Mouse (Mus musculus) C2C12 (cell line): Measurements from ENCODE around the gene Sppl3. TPM values are rescaled to one million over a fixed set of nuclear protein-coding genes. Genes with fewer than 3 reads are reported as not detected.

Experiments
- H3K27me3 ChIP-seq: one replicate; pipeline ENCODE4 v1.6.1; 2011; ENCODE audit not compliant: control insufficient read depth, insufficient read depth, insufficient read length
- H3K36me3 ChIP-seq: one replicate; pipeline ENCODE4 v1.6.1; 2011; ENCODE audit not compliant: control insufficient read depth, insufficient read depth
- H3K4me3 ChIP-seq: one replicate; pipeline ENCODE4 v1.5.1; 2011; ENCODE audit warnings: mild to moderate bottlenecking, control low read depth; ENCODE audit not compliant: poor library complexity, insufficient read depth, severe bottlenecking
- H3K79me2 ChIP-seq: one replicate; pipeline ENCODE4 v1.6.1; 2011; ENCODE audit not compliant: control insufficient read depth, insufficient read depth
- H3K79me3 ChIP-seq: one replicate; pipeline ENCODE4 v1.6.1; 2011; ENCODE audit warnings: low read depth, control low read depth
- H3ac ChIP-seq: one replicate; pipeline ENCODE3; 2011; ENCODE audit warnings: low read depth; ENCODE audit not compliant: control insufficient read depth, insufficient read length
- CEBPB ChIP-seq: IDR thresholded peaks from one replicate; pipeline ENCODE4 v1.6.1; 2011; ENCODE audit warnings: low read depth, mild to moderate bottlenecking, control low read depth, moderate library complexity
- CTCF ChIP-seq: IDR thresholded peaks from one replicate; pipeline ENCODE4 v1.5.1; 2011; ENCODE audit not compliant: control insufficient read depth, insufficient read depth, insufficient read length
- FOSL1 ChIP-seq: IDR thresholded peaks from one replicate; pipeline ENCODE4 v1.8.0; 2011; ENCODE audit warnings: mild to moderate bottlenecking, low read length; ENCODE audit not compliant: poor library complexity, insufficient read depth, severe bottlenecking
- MAX ChIP-seq: IDR thresholded peaks from one replicate; pipeline ENCODE4 v1.6.1; 2011; ENCODE audit warnings: mild to moderate bottlenecking, control low read depth
- MYOD1 ChIP-seq: IDR thresholded peaks from one replicate; pipeline ENCODE4 v1.6.1; 2011; ENCODE audit warnings: low read depth; ENCODE audit not compliant: control insufficient read depth, insufficient read length
- MYOG ChIP-seq: IDR thresholded peaks from one replicate; pipeline ENCODE4 v1.6.1; 2011; ENCODE audit not compliant: control insufficient read depth, insufficient read length; ENCODE audit errors: extremely low read depth
- USF1 ChIP-seq: IDR thresholded peaks from one replicate; pipeline ENCODE4 v1.6.1; 2011; ENCODE audit warnings: low read depth, mild to moderate bottlenecking, control low read depth, moderate library complexity
- polyA plus RNA-seq: library from polyadenylated mRNA; unstranded; fragments of >200 nt; fragmentation: generic; extraction: Trizol; gene quantifications from one replicate; pipeline ENCODE4 v1.2.1, GENCODE M21; 2012; ENCODE audit warnings: missing spikeins

Sppl3 gene
- polyA plus RNA-seq, 1 experiment, result 24.5 TPM

DNA sequence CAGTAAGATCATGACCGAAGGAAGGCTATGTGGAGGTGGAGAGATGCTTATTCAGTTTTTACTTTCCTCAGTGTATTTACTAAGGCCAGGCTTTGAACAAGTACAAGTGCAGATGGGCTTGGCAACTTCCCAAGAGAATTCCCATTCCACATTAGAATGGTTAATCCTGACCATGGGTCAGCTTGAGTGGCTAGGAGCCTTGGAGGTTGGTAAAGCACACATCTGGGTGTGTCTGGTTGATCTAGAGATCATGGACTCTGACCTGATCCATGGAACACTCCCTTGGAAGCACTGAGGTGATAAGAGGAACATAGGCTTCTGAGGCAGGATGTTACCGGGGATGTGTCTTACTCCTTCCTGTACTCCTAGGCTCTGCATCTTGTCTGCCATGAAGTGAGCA, 21.7 kb downstream of the Sppl3 start:
- H3ac ChIP-seq, result no peak overlapping the region
- TF ChIP-seq USF1 (no peak), CEBPB (no peak), CTCF (no peak), MAX (no peak), MYOG (no peak), MYOD1 (no peak), FOSL1 (no peak)
- no peak overlapping the region for H3K4me3 ChIP-seq
- H3K36me3 ChIP-seq, result no peaks in the 10 kb centered on the region
- H3K79me3 ChIP-seq, result peaks cover 98% of the 10 kb centered on the region
- peaks cover 100% of the 10 kb centered on the region for H3K79me2 ChIP-seq
- H3K27me3 ChIP-seq, result no peaks in the 10 kb centered on the region

DNA sequence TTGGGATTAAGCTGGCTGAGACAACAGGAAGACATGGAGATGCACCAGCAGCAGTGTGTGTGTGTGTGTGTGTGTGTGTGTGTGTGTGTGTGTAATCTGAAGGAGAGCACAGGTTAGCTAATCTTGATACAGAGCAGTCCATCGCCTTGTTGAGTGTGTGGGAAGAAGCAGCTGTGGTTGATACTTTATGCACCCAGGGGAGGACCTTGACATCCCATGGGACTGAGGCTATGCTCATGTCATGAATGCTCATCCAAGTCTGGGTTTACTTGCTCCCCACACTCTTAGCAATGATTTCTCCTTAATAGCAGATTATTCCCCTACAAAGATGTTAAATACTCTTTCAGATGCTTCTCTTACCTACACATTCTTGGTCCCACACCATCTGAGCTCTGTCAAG, 24.3 kb downstream of the Sppl3 start:
- peaks cover 96% of the 10 kb centered on the region for H3K79me3 ChIP-seq
- peaks cover 100% of the 10 kb centered on the region for H3K79me2 ChIP-seq
- no peak for TF ChIP-seq FOSL1
- no peak for TF ChIP-seq MYOD1
- no peak for TF ChIP-seq MAX
- TF ChIP-seq CEBPB, result no peak
- no peak for TF ChIP-seq CTCF
- no peak for TF ChIP-seq USF1
- no peak for TF ChIP-seq MYOG
- H3K36me3 ChIP-seq, result no peaks in the 10 kb centered on the region
- H3ac ChIP-seq, result no peak overlapping the region
- no peak overlapping the region for H3K4me3 ChIP-seq
- no peaks in the 10 kb centered on the region for H3K27me3 ChIP-seq

DNA sequence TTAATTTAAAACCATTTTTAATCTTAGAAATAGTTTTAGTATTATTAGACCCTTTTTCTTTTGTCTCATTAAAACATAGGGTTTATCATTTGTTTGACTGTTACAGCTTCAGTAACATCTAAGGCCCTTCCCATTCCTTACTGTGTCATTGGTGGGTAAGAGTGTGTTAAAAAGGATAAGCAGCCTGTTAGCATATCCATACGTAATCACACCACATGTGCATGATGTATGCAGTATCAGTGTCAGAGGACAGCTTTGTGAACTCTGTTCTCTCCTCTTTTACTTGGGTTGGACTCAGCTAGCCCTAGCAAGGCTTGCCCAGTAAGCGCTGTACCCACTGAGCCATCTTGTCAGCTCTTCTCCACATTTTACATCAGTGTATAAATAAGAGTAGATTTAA, 26.2 kb downstream of the Sppl3 start:
- Histone ChIP-seq H3ac (no peak overlapping the region), H3K79me3 (peaks cover 93% of the 10 kb centered on the region), H3K79me2 (peaks cover 100% of the 10 kb centered on the region), H3K36me3 (no peaks in the 10 kb centered on the region), H3K4me3 (no peak overlapping the region), H3K27me3 (no peaks in the 10 kb centered on the region)
- TF ChIP-seq CTCF (no peak), MYOD1 (no peak), MYOG (no peak), MAX (no peak), FOSL1 (no peak), CEBPB (no peak), USF1 (no peak)

DNA sequence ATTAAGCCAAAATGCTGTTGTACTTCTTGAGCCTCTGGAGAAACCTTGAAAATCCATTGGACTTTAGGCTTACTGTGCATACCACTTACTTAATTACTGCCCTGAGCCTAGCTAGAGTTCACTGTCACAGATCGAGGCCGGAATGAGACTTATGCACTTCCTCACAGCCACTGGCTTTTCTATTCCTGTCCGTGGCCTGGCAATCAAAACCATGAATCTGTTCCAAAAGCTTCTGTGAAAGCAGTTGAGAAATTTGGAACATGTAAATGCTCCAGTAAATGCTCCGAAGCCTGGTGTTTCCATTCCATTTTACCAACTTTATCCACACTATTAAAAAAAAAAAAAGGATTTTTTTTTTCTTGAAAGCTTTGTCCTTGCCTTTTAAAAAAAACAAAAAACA, 29.8 kb downstream of the Sppl3 start:
- H3K27me3 ChIP-seq, result no peaks in the 10 kb centered on the region
- H3K79me2 ChIP-seq, result peaks cover 100% of the 10 kb centered on the region
- no peak for TF ChIP-seq CTCF
- no peak for TF ChIP-seq USF1
- TF ChIP-seq MYOG, result no peak
- no peak for TF ChIP-seq CEBPB
- no peak for TF ChIP-seq MAX
- peaks cover 88% of the 10 kb centered on the region for H3K79me3 ChIP-seq
- H3K36me3 ChIP-seq, result no peaks in the 10 kb centered on the region
- H3ac ChIP-seq, result no peak overlapping the region
- H3K4me3 ChIP-seq, result no peak overlapping the region

DNA sequence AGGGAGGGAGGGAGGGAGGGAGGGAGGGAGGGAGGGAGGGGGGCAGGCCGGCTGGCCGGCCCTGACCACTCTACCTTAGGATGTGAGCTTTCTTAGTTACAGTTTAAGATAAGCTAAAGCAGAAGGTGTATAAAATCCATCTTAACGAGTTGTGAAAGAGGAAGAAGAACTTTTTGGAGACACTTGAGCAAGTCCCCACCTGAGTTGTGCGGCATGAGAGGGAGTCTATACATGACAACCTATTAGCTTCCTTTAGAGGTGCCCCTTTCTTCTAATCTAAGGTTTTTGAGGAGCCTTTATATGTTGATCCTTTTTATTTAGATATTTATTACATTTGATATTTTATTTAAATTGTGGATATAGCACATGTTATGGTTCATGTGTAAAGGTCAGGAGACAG, 32.7 kb downstream of the Sppl3 start:
- H3K79me3 ChIP-seq, result peaks cover 84% of the 10 kb centered on the region
- H3K4me3 ChIP-seq, result no peak overlapping the region
- no peak overlapping the region for H3ac ChIP-seq
- peaks cover 100% of the 10 kb centered on the region for H3K79me2 ChIP-seq
- H3K36me3 ChIP-seq, result no peaks in the 10 kb centered on the region
- TF ChIP-seq MYOD1, result no peak
- no peak for TF ChIP-seq CTCF
- TF ChIP-seq MAX, result no peak
- TF ChIP-seq USF1, result no peak
- TF ChIP-seq FOSL1, result no peak
- no peak for TF ChIP-seq CEBPB
- TF ChIP-seq MYOG, result no peak
- no peaks in the 10 kb centered on the region for H3K27me3 ChIP-seq

DNA sequence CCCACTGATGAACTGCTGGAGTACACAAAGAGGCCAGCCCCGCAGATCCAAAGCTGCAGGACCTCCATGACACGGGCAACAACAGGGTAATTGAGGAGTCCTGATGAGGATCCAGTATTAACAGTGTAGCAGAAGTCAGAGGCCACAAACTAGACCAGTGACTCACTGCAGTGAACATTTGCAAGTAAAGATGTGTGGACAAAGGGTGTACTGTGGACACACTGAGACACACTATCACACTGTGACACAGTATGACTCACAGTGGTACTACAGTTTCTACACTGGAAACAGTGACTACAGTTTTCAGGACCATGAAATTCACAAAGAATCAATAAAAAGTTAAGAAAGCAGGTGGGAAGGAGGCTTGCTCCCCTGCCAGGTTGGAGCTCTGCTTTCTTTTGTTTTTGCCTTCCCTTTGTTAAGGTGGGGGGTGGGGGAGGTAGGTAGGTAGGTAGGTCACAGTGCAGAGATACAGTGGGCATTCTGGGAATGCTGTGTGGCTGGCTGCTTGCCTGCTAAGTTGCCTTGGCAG, 34.3 kb downstream of the Sppl3 start:
- H3K79me2 ChIP-seq, result peaks cover 100% of the 10 kb centered on the region
- peaks cover 85% of the 10 kb centered on the region for H3K79me3 ChIP-seq
- no peak overlapping the region for H3ac ChIP-seq
- TF ChIP-seq MAX (no peak), FOSL1 (no peak), MYOD1 (no peak), CEBPB (no peak), USF1 (no peak), CTCF (no peak)
- no peak overlapping the region for H3K4me3 ChIP-seq
- no peaks in the 10 kb centered on the region for H3K27me3 ChIP-seq
- no peaks in the 10 kb centered on the region for H3K36me3 ChIP-seq

DNA sequence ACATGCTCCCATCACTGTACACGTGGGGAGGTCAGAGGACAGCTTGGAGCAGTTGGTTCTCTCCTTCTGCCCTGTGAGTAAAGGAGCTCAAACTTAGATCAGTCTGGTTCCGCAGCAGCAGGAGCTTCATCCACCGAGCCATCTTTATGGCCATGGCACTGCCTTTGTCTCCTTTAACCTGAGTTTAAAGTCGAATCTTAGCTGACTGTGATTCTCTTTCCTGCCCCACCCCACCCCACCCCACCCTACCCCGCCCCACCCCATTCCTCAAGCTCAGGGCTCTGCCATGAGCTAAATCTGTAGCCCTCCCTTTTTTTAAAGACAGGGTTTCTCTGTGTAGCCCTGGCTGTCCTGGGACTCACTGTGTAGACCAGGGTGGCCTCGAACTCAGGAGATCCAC, 38.8 kb downstream of the Sppl3 start:
- Histone ChIP-seq H3K79me3 (peaks cover 92% of the 10 kb centered on the region), H3K79me2 (peaks cover 100% of the 10 kb centered on the region), H3K36me3 (no peaks in the 10 kb centered on the region), H3ac (no peak overlapping the region), H3K4me3 (no peak overlapping the region), H3K27me3 (no peaks in the 10 kb centered on the region)
- TF ChIP-seq CTCF (no peak), USF1 (no peak), FOSL1 (no peak), CEBPB (no peak), MYOD1 (no peak), MAX (no peak), MYOG (no peak)
